Mouse (Mus musculus) left cerebral cortex, adult 18-20 months (tissue): ENCODE data around the gene Tmeff1. TPM values are rescaled to one million over a fixed set of nuclear protein-coding genes. Genes with fewer than 3 reads are reported as not detected.
"Not testable (repeated sequence)": the region's sequence is repeated elsewhere in the genome, so short reads cannot be mapped to it uniquely, and the experiment has no call there.

Source experiments
- DNase-seq, 2 experiments: peaks; one replicate each; pipeline ENCODE4 v3.0.0; 2021 to 2022; ENCODE audit warnings: low spot score in 2 of 2, mixed read lengths in 1 of 2
- total RNA-seq, 2 experiments: library from RNA; stranded (reverse); gene quantifications; 2 replicates each; pipeline ENCODE4 v1.2.3; 2021

The Tmeff1 gene
- total RNA-seq, 2 experiments from 2014 or later, result 117 TPM

DNA sequence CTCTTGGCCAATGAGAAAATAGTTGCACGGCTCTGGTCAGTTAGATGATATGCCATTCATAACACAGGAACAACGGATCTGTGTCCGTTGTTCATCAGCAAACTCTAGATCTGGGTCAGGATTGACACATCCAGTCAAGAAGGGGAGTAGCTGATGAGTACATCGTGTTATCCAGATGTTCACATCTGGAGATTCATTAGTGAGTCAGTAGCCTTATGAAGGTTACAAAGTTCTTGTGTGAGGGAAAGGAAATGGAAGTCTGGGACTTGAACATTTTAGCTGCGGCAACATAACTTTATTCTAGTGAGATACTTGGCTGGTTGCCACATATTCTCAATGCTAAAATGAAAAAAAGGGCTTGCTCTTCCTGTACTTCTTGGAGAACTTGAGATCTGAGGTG is 87.9 kb downstream of the Tmeff1 start:
- DNase-seq, result no peak

- no peak for DNase-seq
These were observed 89.4 kb downstream of the Tmeff1 start for GRCm38 (mm10) chr4:48674412-48674811.

GRCm38 (mm10) chr4:48676570-48677185 is 91.7 kb downstream of the Tmeff1 start:
- no peak for DNase-seq

DNA sequence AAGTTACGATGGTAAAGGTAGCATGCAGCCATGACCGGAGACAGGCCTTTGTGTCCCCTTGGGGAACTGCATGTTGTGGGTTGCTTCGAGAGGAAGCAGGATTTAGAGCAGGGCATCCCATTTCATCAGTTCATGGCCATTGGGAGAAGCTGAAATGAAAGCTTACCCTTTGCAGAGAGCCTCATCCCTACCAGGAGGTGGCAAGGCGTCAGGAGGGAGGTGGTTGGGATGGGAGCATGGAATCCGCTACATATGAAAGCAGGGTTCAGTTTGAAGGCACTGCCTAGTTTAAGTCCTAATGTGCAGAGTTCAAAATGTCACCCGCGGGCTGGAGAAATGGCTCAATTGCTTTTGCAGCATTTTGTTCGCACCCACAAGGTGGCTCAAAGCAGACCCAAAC is 92.3 kb downstream of the Tmeff1 start:
- no peak for DNase-seq

GRCm38 (mm10) chr4:48677812-48678211 is 92.8 kb downstream of the Tmeff1 start:
- DNase-seq, result no peak

DNA sequence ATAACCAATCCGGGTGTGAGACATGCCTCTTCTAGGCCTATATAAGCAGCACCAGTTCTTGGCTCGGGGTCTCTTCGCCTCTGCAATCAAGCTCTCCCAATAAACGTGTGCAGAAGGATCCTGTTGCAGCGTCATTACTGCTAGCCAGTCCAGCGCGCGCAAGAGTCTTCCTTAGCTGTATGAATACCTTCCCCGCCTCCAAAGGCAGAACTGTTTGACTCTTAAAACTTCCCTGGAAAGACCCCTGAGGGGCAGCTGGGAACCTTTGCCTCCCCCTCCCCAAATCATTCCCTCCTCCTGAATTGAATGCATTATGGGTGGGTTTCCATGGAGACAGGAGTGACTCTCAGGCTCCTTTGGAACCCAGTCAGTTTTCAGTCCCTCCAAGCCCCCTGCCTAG is 93.8 kb downstream of the Tmeff1 start:
- no peak for DNase-seq

DNA sequence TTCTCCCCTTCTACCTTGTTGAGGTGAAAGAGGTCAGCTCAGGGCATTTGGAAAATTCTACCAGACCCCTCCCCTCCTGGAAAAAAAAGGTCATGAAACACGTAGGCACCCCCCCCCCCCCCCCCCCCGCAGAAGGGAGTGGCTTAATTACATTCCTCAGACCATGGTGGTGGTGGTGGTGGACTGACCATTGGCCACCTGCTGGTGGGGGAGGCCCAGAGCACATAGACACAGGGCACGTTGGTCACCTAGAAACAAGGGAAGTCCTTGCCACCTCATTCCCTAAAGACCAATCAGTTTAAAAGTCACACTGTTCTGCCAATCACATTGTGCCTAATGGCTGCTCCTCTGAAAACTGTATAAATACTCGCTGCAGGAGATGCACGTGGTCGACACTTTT is 94.8 kb downstream of the Tmeff1 start:
- not testable (repeated sequence) for DNase-seq

GRCm38 (mm10) chr4:48680214-48680613 is 95.2 kb downstream of the Tmeff1 start:
- DNase-seq, result no peak

DNA sequence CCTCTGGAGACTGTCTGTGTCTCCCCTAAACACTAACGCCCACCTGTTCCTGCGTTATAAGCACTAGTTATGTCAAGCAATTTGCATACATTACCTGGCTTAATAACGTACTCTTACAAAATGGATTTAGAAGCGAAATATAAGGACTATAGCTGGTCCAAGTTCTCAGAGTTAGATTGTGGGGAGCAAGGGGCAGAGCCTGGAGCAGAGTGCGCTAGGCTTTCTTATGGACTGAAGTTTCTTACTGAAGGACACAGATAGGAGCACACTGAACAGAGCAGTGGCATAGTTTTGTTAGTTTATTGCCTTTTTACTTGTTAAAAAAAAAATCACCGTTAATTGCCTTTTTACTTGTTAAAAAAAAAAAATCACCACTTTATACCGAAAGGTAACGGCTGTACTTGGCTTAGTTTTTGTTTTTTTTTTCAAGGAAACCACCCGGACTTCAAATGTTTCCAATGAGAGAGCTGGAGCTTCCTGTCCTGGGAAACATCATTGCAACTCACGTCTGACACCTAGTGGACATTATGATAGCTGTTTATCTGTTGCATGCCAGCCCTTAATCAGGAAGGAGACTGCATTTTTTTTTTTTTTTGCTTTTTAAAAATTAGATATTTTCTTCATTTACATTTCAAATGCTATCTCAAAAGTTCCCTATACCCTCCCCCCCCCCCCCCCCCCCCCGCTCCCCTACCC is 95.8 kb downstream of the Tmeff1 start:
- DNase-seq, result peak; percentile 39 to 54

- no peak for DNase-seq
These were observed 98.2 kb downstream of the Tmeff1 start for GRCm38 (mm10) chr4:48683126-48683525.

GRCm38 (mm10) chr4:48683633-48684209 is 98.7 kb downstream of the Tmeff1 start:
- DNase-seq, result not testable (repeated sequence)

DNA sequence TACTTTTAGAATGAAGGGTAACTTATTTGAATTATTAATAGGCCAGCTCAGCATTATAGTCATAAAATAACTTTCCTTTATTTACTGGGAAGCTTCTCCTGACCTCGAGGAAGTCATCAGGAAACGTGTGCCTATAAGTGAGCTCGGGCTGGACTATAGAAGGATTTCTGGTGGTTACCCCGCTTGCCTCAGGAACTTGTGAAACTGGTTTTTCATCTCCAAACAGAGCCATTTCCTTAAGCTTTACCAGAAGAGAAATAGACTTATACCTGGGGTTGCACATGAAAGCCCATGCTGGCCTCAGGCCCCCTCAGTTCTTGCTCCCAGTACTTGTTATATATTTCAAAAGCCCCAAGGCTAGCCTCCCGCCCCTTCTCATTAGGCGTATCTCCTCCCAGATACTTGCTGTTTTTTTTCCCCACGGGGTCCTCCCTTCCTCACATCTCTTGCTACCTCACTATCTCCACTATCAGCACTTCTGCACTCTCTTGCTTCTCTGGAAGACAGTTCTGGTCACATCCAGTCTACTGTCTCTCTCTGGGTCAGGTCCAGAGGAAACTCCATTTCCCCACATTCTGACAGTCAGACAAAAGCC is 99.7 kb downstream of the Tmeff1 start:
- no peak for DNase-seq

DNA sequence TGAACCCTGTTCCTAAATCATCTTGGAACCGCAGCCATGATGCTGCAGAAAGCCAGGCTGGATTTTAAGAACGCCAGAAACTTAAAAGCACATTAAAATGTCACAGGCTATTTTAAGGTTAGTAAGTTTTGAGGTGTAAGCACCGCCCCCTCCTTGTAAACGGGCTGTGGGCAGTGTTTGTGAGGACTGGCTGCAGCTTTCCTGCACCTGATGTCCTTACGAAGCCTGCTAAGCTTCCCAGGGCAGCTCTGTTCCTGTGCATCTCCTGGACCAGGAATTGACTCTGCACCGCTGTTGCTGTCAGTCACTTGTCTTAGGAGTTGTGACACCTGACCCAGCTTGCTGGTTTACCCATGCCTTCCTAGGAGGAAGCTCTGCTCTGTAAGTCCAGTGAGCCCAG is 103.2 kb downstream of the Tmeff1 start:
- DNase-seq, result no peak

DNA sequence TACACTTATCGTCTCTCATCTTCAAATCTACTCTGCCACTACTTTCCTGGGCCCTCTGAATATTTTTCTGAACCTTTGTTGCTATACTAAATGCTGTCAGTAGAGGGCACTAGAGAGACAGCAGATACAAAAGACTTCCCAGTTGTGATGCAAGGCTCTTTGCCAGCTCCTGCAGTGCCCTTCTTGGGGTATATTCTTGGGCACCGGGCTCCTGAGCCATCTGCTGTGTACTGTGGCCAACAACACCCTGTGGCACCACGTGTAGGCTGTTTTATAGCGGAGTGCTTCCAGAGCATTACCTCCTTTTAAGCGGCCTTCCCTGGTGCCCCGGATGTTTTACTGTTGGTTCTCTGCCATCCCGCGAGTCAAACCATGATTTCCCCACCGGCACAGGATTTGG is 105.7 kb downstream of the Tmeff1 start:
- peak; percentile 52 to 58 for DNase-seq

DNA sequence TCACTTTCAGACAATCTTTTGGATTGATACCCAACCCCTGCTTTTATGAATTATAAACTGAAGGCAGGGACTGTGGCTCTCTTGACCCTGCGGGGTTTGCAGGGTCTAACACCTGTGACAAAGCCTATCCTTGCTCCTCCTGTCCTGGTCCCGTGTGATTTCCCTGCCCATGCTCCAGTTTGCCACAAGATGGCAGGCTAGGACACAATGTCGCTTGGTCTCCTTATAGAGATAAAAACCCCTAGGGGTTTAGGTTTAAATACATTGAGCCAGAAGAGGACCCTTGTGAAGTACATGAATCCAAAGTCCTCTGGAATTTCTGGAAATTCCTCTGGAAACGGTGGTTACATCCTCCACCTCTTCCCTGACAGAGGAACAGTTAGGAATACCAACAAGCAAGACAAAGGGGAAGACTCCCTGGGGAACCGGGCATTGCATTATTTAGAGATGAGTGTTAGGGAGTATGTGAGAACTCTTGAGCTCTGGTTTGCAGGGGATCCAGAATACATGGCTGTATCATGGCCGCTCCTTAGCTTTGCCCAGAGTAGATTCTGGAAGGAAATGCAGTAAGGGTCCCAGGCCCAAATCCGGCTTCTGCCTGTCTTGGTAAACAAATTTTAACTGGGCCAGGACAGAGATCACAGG is 106.9 kb downstream of the Tmeff1 start:
- DNase-seq, result peak; percentile 67 to 71

DNA sequence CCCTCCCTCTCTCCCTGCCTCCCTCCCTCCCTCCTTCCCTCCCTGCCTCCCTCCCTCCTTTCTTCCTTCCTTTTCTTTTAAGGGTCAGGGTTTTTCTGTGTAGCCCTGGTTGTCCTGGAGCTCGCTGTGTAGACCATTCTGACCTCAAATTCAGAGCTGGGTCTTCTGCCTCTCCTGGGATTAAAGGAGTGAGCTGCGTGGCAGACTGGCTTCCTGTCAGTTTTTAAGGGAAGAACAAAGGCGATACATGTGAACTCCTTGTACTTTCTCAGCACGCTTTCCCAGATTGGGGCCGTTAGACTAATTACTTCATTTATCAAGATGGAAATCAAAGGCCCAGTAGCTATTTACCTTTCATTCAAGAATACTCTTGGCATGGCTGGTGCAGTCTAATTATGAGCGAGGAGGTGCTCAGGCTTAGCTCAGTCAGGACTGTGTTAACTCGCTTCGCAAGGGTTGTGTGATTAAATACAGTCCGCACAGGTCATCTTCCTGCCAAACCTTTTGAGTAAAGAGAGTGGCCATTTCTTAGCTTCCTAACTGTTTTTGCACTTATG is 107.8 kb downstream of the Tmeff1 start:
- no peak for DNase-seq

DNA sequence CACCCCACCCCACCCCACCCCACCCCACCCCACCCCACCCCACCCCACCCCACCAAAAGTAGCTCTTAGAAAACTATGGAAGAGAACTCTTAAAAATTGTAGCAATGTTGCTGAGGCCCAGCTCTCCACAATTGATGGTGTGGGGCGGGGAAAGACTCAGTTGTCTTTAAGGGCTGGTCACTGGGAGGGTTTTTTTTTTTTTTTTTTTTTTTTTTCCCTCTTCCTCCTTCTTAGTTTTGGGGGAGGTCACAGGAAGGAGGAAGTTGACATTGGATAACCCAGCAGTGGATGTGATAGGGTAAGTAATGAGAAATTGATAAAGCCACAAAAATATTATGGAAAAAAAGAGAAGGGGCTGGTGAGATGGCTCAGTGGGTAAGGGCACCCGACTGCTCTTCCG is 111.7 kb downstream of the Tmeff1 start:
- no peak for DNase-seq

GRCm38 (mm10) chr4:48697302-48697701 is 112.3 kb downstream of the Tmeff1 start:
- DNase-seq, result no peak
